Mouse (Mus musculus) kidney, embryonic 16.5 days (tissue): ENCODE results near the gene H2-DMb2. TPM values are rescaled to one million over a fixed set of nuclear protein-coding genes. Genes with fewer than 3 reads are reported as not detected.
A peak's percentile ranks its signal among the peaks of the same experiment; 100 is the strongest.

ENCODE experiments used
- ATAC-seq: fragments of 200-750 bp; cut with Nextera tagmentation; 2 replicates; pipeline ENCODE4 v1.8.0; 2017; ENCODE audit warnings: moderate TSS enrichment; ENCODE audit not compliant: low FRiP score, low TSS enrichment
- H3K27ac ChIP-seq: fragments of 300-500 bp; sonication (generic); 2 replicates; pipeline ENCODE4 v1.5.1; 2014; ENCODE audit warnings: low read length
- H3K27me3 ChIP-seq: fragments of 300-500 bp; sonication (generic); 2 replicates; pipeline ENCODE4 v1.6.1; 2014; ENCODE audit warnings: low read length, control low read depth, mixed read lengths; ENCODE audit not compliant: insufficient read depth
- H3K36me3 ChIP-seq: fragments of 300-500 bp; sonication (generic); 2 replicates; pipeline ENCODE4 v1.6.1; 2014; ENCODE audit warnings: low read length, control low read depth, mixed read lengths; ENCODE audit not compliant: insufficient read depth
- H3K4me1 ChIP-seq: fragments of 300-500 bp; sonication (generic); 2 replicates; pipeline ENCODE4 v1.6.1; 2014; ENCODE audit warnings: low read length, control low read depth, mixed read lengths; ENCODE audit not compliant: insufficient read depth
- H3K4me2 ChIP-seq: fragments of 300-500 bp; sonication (generic); replicated peaks from 2 replicates; pipeline ENCODE4 v1.6.1; 2014; ENCODE audit warnings: low read depth, low read length
- H3K4me3 ChIP-seq: fragments of 300-500 bp; sonication (generic); 2 replicates; pipeline ENCODE4 v1.5.1; 2014; ENCODE audit warnings: mild to moderate bottlenecking, low read length
- H3K9ac ChIP-seq: fragments of 300-500 bp; sonication (generic); replicated peaks from 2 replicates; pipeline ENCODE4 v1.6.1; 2014; ENCODE audit warnings: low read length
- H3K9me3 ChIP-seq: fragments of 300-500 bp; sonication (generic); 2 replicates; pipeline ENCODE4 v1.6.1; 2016; ENCODE audit warnings: low read length, control low read depth
- WGBS: fragments of 180-500 bp; shearing (Covaris S2); extraction: QIAGEN DNeasy Blood & Tissue Kit; methylation state at CpG from one replicate; pipeline ENCODE4 v1.1.7; 2014; 5-methylcytosine and 5-hydroxymethylcytosine counted together
- polyA plus RNA-seq: library from polyadenylated mRNA; unstranded; fragments of >200 nt; fragmentation: Nextera tagmentation; extraction: Ambion mirVana; gene quantifications from 2 replicates; pipeline ENCODE4 v1.2.1, GENCODE M21; 2015

The H2-DMb2 gene
- polyA plus RNA-seq, 1 experiment from 2014 or later, result 24.5 TPM

DNA sequence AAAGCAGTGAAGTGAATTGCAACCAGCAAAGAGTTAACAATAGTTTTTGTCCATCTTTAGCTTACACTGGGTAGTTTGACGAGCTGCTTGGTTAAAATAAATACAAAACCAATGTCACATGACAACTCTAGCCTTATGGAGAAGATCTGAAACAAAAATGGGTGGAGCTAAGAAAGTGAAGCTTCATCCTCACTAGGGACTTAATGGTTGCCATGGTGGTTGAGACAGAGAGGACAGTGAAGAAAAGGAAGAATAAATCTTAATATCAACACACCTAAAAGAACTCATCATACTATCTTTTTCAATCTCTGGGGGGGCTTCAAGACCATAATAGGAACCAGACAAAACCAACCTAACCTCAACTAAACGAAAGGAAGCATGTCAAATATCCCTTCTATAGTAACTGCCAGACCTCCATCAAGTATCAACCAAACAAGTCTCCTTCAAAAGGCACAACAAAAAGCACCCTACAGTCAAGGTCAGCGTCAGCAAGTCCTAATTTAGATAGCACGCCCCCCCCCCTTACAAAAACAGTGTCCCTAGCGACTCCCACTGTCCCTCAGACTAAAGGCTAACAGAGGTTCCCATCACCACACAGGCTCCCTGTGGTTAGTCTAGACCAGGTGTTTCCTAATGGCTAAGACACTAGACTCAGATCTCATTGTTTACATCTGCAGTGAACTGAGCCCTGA, 25.5 kb upstream of the H2-DMb2 start:
- Histone ChIP-seq H3K9me3 (no peaks in the 10 kb centered on the region), H3K9ac (peak overlapping the region; percentile 93), H3K4me1 (peaks cover 25% of the 10 kb centered on the region), H3K4me2 (peak overlapping the region; percentile 99), H3K36me3 (peaks cover 60% of the 10 kb centered on the region), H3K27ac (no peak overlapping the region), H3K4me3 (peak overlapping the region; percentile 100), H3K27me3 (no peaks in the 10 kb centered on the region)
- WGBS, result 0% methylated on average over 5 of the region's 5 CpGs
- no peak for ATAC-seq

DNA sequence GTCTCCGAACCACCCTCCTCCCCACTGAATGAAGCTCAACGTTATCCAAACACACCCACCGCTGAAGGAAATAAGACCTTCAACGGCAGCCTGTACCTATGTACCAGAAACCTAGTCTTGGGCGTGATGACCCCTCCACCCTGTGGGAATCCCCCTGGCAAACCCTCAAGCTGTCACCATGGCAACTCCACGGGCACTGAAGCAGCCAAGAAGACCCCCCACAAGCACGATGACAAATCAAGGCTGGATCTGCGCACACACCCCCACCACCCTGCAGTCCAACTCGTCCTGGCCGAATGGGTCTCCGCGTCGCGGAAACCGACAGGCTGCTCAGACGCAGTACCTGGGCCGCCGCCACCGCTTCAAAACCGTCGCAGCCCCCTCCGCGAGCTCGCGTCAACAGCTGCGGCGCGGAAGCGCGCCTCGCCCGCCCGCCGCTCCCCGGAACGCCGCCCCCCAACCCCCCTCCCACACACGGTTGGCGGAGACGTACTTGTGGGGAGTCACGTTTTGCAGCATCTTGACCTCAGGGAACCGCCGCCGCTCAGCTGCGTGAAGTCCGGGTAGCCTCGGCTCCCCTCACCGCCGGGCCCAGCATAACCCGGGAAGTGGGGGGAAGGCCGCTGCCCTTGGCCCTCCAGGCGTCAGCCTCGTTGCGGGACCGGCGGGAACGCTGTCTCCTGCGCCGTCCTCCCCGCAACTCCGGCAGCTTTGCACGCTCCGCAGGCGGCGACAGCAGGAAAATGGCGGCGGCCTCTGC, 24.8 kb upstream of the H2-DMb2 start:
- ATAC-seq, result no peak
- H3K4me1 ChIP-seq, result peaks cover 27% of the 10 kb centered on the region
- peak overlapping the region; percentile 100 for H3K27ac ChIP-seq
- no peaks in the 10 kb centered on the region for H3K9me3 ChIP-seq
- H3K9ac ChIP-seq, result peak overlapping the region; percentile 93
- no peaks in the 10 kb centered on the region for H3K27me3 ChIP-seq
- H3K4me2 ChIP-seq, result peak overlapping the region; percentile 99
- peak overlapping the region; percentile 100 for H3K4me3 ChIP-seq
- WGBS, result under 1% methylated on average over 62 of the region's 67 CpGs
- peaks cover 53% of the 10 kb centered on the region for H3K36me3 ChIP-seq

DNA sequence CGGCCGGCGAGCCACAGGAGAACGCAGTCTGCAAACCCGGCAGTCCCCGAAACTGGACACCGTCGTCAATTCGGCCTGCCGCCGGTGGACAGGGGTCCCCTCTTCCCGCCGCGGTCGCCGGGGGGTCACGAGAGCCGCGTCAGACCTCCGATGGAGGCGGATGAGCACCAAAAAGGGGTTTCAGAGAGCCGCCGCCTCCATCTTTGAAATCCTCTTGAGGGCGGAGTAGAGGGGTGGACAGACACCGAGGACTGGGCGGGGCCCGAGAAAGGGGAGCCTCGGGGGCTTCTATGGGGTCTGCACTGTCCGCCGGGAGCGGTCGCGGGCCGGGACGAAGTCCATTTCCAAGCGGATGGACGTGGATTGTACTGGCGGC, 24.2 kb upstream of the H2-DMb2 start:
- no peak; the same call in 1 of the 2 replicates for ATAC-seq
- Histone ChIP-seq H3K4me2 (peak overlapping the region; percentile 99), H3K4me1 (peaks cover 32% of the 10 kb centered on the region), H3K9me3 (no peaks in the 10 kb centered on the region), H3K4me3 (peak overlapping the region; percentile 100), H3K36me3 (peaks cover 47% of the 10 kb centered on the region), H3K27ac (peak overlapping the region; percentile 100), H3K27me3 (no peaks in the 10 kb centered on the region), H3K9ac (peak overlapping the region; percentile 93)
- WGBS, result 0% methylated on average over 37 of the region's 38 CpGs

DNA sequence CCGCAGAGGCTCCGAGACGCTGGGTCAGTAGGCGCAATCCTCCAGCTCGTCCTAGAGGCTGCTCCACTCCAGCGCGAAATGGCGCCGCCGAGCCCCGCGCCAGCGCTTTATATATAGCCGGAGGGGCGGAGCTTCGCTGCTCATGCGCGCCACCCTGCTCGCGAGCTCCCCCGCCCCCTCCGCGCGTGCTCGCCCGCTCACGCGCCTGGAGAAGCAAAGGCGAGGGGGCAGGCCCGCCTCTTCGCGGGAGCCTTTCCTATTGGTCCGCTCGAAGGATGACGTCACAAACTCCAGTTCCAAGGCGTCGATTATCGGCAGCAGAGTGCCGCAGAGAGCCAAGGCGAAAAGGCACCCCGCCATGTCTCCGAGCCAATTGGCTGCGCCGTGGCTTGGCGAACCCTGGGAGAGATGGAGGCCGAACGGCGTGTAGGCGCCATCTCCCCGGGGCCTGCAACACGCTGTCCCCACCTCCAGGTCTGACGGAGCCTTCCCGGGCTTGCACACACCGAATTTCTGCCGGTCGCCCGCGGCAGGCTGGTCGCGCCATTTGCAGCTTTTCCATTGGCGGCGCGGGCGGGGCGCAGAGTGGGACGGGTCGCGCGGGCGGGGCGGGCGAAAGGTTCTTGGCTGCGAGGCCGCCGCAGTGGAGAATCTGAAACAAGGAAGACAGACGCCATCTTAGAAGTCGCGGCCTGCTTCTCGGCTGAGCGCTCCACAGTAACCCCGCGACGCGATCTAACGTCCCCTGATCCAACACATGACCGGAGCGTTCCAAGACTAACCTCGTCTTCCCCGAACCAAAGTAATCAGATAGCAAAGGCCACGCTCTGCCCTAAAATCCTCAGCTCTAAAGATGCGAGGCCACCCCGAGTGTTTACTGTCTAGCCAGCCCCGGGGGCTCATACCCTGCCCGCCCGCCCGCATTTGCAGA, 23.6 kb upstream of the H2-DMb2 start, which contains the start of gene H2-DMa:
Gene H2-DMa (plus strand): TSS at position 293 of the 931 bp plus-strand sequence.
- H3K9ac ChIP-seq, result peak within 1 kb of the TSS; percentile 99
- peak within 1 kb of the TSS; percentile 100 for H3K4me3 ChIP-seq
- WGBS, result under 1% methylated on average over 96 of the region's 96 CpGs

DNA sequence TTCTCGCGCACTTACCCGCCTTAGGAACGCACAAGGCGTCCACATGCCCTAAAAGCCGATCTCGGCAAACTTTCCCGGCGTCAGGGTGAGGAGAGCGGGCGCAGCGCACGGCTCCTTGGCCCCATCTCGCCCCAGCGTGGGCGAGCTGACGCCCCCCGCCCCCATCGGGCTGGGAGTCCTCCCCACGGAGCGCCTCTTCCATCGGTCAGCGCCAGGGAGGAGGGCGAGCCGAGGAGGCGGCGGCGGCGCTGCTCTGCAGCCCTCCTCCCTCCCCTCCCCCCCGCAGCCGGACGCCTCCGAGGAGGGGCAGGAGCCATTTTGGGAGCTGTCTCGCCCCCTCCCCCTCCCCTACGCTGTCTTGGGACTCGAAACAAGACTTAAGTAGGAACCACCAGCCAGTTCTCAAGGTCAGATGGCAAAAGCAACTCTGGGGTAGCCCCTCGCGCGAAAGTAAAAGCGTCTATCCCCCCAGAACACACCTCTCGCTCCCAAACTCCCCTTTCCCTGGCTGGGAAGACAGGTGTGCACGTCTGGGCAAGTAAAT, 22.9 kb upstream of the H2-DMb2 start:
- peak overlapping the region; percentile 100 for H3K4me3 ChIP-seq
- H3K4me2 ChIP-seq, result peak overlapping the region; percentile 66
- WGBS, result under 1% methylated on average over 29 of the region's 42 CpGs
- no peaks in the 10 kb centered on the region for H3K27me3 ChIP-seq
- peak; percentile 16 for ATAC-seq
- H3K9ac ChIP-seq, result peak overlapping the region; percentile 99
- no peaks in the 10 kb centered on the region for H3K9me3 ChIP-seq
- peak overlapping the region; percentile 100 for H3K27ac ChIP-seq
- peaks cover 37% of the 10 kb centered on the region for H3K4me1 ChIP-seq
- peaks cover 33% of the 10 kb centered on the region for H3K36me3 ChIP-seq

More for the DNA sequence above, 23.6 kb upstream of the H2-DMb2 start, which contains the start of gene H2-DMa:
- Histone ChIP-seq H3K4me2 (peak within 1 kb of the TSS; percentile 99), H3K9me3 (no peaks in the 10 kb centered on the region), H3K36me3 (peaks cover 41% of the 10 kb centered on the region), H3K4me1 (peaks cover 38% of the 10 kb centered on the region), H3K27ac (peak within 1 kb of the TSS; percentile 100), H3K27me3 (no peaks in the 10 kb centered on the region)
- peak; percentile 74 for ATAC-seq

- Histone ChIP-seq H3K27me3 (no peaks in the 10 kb centered on the region), H3K9ac (peak overlapping the region; percentile 99), H3K4me2 (peak overlapping the region; percentile 66), H3K36me3 (peaks cover 28% of the 10 kb centered on the region), H3K4me3 (peak overlapping the region; percentile 100), H3K27ac (peak overlapping the region; percentile 100), H3K9me3 (no peaks in the 10 kb centered on the region), H3K4me1 (peaks cover 31% of the 10 kb centered on the region)
- WGBS, result under 1% methylated on average over 31 of the region's 31 CpGs
- peak; percentile 36 for ATAC-seq
Observed at GRCm38 (mm10) chr17:34120814-34121171, 22.3 kb upstream of the H2-DMb2 start.

DNA sequence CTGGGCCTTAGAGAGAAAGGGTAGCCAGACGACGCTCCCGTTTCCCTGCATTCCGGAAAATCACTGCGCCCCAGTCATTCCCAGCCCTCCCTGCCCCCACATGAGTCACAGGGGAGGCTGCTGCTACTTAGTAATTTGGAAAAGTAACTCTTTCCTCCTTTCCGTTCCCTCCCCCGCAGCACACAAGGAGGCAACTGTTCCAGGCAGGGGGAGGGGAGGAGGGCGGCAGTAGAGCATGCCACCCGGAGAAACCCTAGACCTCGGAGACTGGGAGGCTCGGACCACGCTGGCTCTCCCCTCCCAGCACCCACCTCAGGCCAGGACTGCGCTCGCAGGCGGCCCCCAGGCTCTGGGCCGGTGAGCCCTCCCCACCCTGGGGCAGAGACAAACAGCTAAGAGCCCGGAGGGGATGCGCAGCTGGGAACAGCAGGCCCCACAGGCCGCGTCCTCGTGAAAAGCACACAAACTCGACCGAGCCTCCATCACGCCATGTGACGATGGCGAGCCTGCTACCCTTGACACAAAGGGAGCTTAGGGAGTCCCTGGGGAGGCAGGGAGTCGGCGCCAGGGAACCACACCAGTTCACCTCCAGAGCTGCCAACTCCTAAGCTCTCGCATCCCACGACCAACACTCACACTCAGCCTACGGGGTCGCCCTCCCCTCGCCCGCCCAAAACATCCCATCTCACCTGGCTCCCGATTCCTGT, 21.8 kb upstream of the H2-DMb2 start:
- H3K4me2 ChIP-seq, result peak overlapping the region; percentile 66
- peak overlapping the region; percentile 100 for H3K27ac ChIP-seq
- peak; percentile 75 for ATAC-seq
- WGBS, result under 1% methylated on average over 33 of the region's 35 CpGs
- H3K4me1 ChIP-seq, result peaks cover 28% of the 10 kb centered on the region
- peaks cover 24% of the 10 kb centered on the region for H3K36me3 ChIP-seq
- peak overlapping the region; percentile 99 for H3K9ac ChIP-seq
- peak overlapping the region; percentile 100 for H3K4me3 ChIP-seq
- H3K9me3 ChIP-seq, result no peaks in the 10 kb centered on the region
- H3K27me3 ChIP-seq, result no peaks in the 10 kb centered on the region

DNA sequence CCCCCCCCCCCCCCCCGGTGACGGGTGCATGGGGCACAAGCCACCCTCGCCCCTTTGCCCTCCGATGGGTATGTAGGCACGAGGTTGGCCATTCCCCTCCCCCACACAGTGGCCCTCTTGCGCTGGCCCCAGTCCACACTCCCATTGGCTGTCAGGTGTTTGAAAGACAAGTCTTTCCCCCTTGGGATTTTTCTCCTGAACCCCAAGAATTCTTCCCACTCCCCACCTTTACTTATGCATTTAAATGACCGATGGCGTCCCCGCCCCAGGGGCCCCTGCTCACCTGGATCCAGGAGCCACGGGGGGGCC, 21.3 kb upstream of the H2-DMb2 start:
- peak overlapping the region; percentile 100 for H3K27ac ChIP-seq
- peaks cover 19% of the 10 kb centered on the region for H3K36me3 ChIP-seq
- WGBS, result 0% methylated on average over 8 of the region's 10 CpGs
- H3K4me2 ChIP-seq, result peak overlapping the region; percentile 66
- peak overlapping the region; percentile 99 for H3K9ac ChIP-seq
- peak overlapping the region; percentile 100 for H3K4me3 ChIP-seq
- no peaks in the 10 kb centered on the region for H3K9me3 ChIP-seq
- no peak for ATAC-seq
- H3K27me3 ChIP-seq, result no peaks in the 10 kb centered on the region
- peaks cover 23% of the 10 kb centered on the region for H3K4me1 ChIP-seq
